Mouse (Mus musculus): ENCODE measurements at regions not wholly inside any gene's neighbourhood (a gene's known extent, or its start where the extent isn't known, plus 50 kb on each side); places are given as distances from the start of the nearest gene placed in this dataset.

DNA sequence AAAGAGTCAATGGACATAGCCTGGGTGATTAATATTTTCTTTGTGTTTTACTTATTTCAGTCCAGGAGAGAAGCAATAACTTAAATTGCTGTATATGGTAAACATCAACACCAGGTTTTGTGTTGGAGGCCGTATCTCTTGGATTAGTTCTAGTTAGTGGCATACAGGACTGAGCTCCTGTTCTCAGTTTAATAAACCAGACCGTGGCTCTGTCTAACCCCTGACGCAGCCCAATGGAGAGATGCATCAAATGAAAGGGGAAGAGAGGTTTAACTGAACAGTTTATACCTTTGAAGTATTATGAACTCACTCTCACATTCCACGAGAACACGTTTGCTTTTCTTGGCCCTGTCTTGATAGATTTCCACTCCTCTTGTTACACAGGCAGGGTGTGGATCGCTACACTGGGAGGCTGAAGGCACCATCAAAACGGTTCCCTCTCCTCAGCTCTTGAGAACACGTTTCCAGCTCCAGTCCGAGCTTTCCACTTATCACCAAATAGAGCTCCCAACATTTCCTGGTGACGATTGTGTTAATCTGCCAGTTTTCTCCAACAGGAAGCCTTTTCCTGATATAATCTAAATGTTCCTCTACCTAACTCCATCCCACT, 54.0 kb upstream of the Cerkl start:
- H3K4me1 ChIP-seq = no peaks in the 10 kb centered on the region
- 70% methylated on average over 10 of the region's 10 CpGs for WGBS
- no peak overlapping the region for H3K4me3 ChIP-seq
- no peak overlapping the region for H3K4me2 ChIP-seq (replicated peaks)
- H3K9ac ChIP-seq = no peak overlapping the region
- H3K27me3 ChIP-seq = no peaks in the 10 kb centered on the region
- H3K36me3 ChIP-seq = no peaks in the 10 kb centered on the region
- H3K27ac ChIP-seq = no peak overlapping the region
- ATAC-seq (ENCODE audit: insufficient number of reproducible peaks, insufficient read depth, low FRiP score, low TSS enrichment) = no peak
- H3K9me3 ChIP-seq = no peaks in the 10 kb centered on the region

DNA sequence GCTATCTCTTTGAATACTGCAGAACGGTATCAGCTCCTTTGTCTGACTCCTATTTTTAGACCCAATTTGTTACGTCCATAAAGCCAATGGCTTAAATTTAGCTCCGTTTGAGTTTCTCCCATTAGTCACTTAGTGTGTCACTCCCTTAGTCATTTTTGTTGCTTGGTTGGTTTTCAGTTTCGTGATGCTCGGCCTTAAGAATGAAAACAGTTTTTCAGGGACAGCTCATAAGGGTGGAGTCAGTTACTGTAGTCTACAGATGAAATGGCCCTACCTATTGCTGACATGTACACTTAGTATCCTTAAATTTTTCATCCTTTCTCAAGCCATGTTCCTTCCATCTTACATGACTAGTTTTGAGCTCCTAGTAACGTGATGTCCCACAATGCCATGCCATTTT, 54.5 kb upstream of the Cerkl start:
- H3K4me3 ChIP-seq = no peak overlapping the region
- no peak overlapping the region for H3K9ac ChIP-seq
- no peak overlapping the region for H3K27ac ChIP-seq
- no peak for ATAC-seq (ENCODE audit: insufficient number of reproducible peaks, insufficient read depth, low FRiP score, low TSS enrichment)
- H3K4me1 ChIP-seq = no peaks in the 10 kb centered on the region
- H3K9me3 ChIP-seq = no peaks in the 10 kb centered on the region
- no peak overlapping the region for H3K4me2 ChIP-seq (replicated peaks)
- H3K36me3 ChIP-seq = no peaks in the 10 kb centered on the region
- WGBS = 80% methylated on average over 6 of the region's 6 CpGs
- H3K27me3 ChIP-seq = no peaks in the 10 kb centered on the region

DNA sequence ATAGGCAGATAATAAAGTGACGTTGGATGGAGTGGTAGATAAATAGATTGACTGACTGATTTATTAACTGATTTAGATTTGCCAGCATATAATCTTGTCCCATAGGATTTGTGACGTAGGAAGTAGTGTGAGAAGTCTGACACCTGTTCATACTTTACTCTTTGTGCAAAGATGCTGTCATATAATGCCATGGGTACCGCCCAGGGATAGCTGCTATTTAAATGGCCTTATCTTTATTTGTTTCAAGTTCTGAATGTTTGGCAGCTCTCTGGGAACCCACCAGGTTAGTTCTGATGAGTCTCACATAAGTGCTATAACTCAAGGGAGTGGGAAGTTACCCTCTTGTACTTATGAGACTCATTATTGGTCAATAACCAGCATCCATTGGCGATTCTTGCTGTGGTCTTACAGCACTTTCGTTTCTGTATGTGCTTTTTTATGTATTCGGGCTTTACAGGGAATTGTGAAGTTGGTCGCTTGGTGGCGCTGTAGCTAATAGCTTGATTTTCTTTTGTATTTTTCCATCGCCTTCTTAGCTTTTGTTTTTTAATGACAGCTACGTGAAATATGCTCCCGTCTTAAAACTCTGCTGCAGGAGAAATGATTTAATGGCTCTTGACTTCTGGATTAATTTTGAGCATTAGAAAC, 55.2 kb upstream of the Cerkl start:
- H3K4me2 ChIP-seq (replicated peaks) = 0 out of 2 replicates have a peak overlapping the region, but pooled peaks have one; percentile 9
- no peaks in the 10 kb centered on the region for H3K4me1 ChIP-seq
- no peaks in the 10 kb centered on the region for H3K36me3 ChIP-seq
- H3K9me3 ChIP-seq = no peaks in the 10 kb centered on the region
- ATAC-seq (ENCODE audit: insufficient number of reproducible peaks, insufficient read depth, low FRiP score, low TSS enrichment) = no peak
- no peak overlapping the region for H3K27ac ChIP-seq
- WGBS = 30% methylated on average over 11 of the region's 11 CpGs
- no peak overlapping the region for H3K4me3 ChIP-seq
- H3K9ac ChIP-seq = no peak overlapping the region
- no peaks in the 10 kb centered on the region for H3K27me3 ChIP-seq

DNA sequence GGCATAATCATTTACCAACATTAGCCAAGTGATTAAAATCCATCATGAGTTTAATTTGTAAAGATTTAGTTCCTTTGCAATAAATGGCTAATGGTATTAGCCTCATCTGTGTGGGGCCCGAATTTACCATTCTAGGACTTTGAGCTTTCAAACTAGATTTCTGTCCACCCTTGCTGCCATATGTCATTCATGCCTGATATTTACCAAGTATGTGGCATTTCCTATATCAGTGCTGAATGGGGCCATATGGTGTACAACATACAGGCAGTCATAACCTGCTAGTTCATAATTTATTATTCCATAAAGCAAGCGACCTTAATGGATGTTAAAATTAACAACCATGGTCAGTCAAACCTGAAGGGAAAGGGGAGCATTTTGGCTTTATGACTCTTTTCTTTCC, 55.8 kb upstream of the Cerkl start:
- no peaks in the 10 kb centered on the region for H3K36me3 ChIP-seq
- H3K4me2 ChIP-seq (replicated peaks) = 0 out of 2 replicates have a peak overlapping the region, but pooled peaks have one; percentile 9
- H3K4me1 ChIP-seq = no peaks in the 10 kb centered on the region
- 79% methylated on average over 2 of the region's 2 CpGs for WGBS
- ATAC-seq (ENCODE audit: insufficient number of reproducible peaks, insufficient read depth, low FRiP score, low TSS enrichment) = no peak
- no peaks in the 10 kb centered on the region for H3K9me3 ChIP-seq
- H3K9ac ChIP-seq = no peak overlapping the region
- no peak overlapping the region for H3K4me3 ChIP-seq
- no peaks in the 10 kb centered on the region for H3K27me3 ChIP-seq
- H3K27ac ChIP-seq = no peak overlapping the region

DNA sequence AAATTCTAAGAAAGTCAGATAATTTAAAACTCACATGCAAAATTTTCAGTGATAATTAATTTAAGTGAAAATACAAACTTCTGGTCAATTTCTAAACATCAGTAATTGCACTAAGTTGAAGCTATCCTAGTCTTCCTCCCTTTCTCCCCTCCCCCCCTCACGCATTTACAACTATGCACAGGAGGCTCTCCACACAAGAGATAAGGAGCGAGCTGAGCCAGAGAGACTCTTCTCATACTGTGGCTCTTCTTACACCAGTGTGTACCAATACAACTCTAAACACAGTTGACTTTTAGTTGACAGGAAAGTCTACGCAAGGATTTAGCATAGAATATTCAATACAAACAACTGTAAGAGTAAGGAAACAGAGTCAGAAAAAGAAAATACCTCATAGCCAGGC, 57.1 kb upstream of the Cerkl start:
- no peak overlapping the region for H3K27ac ChIP-seq
- H3K9me3 ChIP-seq = no peaks in the 10 kb centered on the region
- H3K9ac ChIP-seq = no peak overlapping the region
- no peaks in the 10 kb centered on the region for H3K27me3 ChIP-seq
- no peaks in the 10 kb centered on the region for H3K36me3 ChIP-seq
- no peaks in the 10 kb centered on the region for H3K4me1 ChIP-seq
- no peak for ATAC-seq (ENCODE audit: insufficient number of reproducible peaks, insufficient read depth, low FRiP score, low TSS enrichment)
- H3K4me3 ChIP-seq = no peak overlapping the region
- WGBS = 72% methylated on average over 3 of the region's 3 CpGs
- no peak overlapping the region for H3K4me2 ChIP-seq (replicated peaks)

DNA sequence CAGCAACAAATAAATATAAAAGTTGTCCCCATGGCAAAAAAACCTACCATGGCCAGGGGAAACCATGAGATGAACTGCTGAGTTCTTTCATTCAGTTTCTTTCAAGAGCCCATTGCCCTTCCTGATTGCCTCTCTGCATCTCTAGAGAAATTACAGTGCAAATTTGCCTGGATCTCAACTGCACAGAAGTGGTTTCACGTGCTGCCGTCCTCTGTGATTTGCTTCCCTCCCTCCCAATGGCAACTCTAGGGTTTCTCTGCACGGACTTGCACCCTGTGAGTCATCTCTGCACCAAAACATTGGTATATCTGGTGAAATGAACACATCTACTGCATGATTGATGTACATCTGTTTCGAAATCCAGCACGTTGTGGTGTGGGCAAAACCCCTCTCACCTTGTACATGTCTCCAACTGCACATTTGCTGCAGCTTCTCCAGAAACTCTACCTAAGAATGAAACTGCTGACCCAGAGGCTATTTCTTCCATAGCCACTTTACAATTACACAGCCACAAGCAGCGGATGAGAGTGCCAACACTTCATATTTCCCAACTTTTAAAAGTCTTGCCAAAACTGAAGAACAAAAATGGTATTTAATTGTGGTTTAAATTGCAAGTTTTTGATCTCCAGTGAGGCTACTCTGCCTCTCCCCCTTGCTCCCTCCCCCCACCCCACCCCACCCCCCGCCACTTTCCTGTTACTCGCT, 61.6 kb upstream of the Cerkl start:
- H3K4me1 ChIP-seq = no peaks in the 10 kb centered on the region
- WGBS = 73% methylated on average over 8 of the region's 8 CpGs

DNA sequence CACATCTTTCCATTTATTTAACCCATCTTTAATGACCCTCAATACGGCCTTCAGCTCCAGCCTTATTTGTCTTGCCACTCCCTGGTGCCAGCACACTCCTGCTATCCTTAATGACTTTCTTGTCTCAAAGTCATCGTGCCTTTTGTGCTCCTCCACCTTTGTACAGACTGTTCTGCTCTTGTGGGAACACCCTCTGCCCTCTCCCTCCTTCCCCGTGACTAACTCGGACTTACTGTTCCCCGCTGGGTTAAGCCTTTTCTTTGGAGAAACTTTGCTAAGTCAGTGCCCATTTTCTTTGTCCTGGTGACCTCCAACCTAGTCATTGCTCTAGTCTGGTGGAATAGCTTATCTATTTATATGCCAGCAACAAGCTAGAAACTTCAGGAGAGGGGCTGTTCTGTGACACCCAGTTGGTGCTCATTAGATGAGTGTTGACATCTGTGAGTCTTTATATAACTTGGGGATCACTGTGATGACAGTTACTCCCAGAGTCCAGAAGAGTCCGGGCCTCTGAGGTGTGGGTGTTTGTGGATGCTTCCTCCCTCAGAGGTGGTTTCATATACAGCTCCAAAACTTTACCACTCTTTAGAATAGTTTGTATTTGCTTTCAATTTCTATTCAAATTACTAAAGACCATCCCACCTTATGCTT, 63.3 kb upstream of the Cerkl start:
- Histone ChIP-seq H3K4me1 (no peaks in the 10 kb centered on the region), H3K4me3 (no peak overlapping the region), H3K4me2 (replicated peaks) (no peak overlapping the region), H3K27ac (no peak overlapping the region), H3K9me3 (no peaks in the 10 kb centered on the region), H3K9ac (no peak overlapping the region), H3K27me3 (no peaks in the 10 kb centered on the region), H3K36me3 (no peaks in the 10 kb centered on the region)
- no peak for ATAC-seq (ENCODE audit: insufficient number of reproducible peaks, insufficient read depth, low FRiP score, low TSS enrichment)
- 56% methylated on average over 6 of the region's 6 CpGs for WGBS

More for the DNA sequence above, 61.6 kb upstream of the Cerkl start:
- H3K4me3 ChIP-seq = no peak overlapping the region
- no peaks in the 10 kb centered on the region for H3K36me3 ChIP-seq
- H3K27ac ChIP-seq = no peak overlapping the region
- no peak for ATAC-seq (ENCODE audit: insufficient number of reproducible peaks, insufficient read depth, low FRiP score, low TSS enrichment)
- no peak overlapping the region for H3K4me2 ChIP-seq (replicated peaks)
- no peak overlapping the region for H3K9ac ChIP-seq
- no peaks in the 10 kb centered on the region for H3K27me3 ChIP-seq
- no peaks in the 10 kb centered on the region for H3K9me3 ChIP-seq

DNA sequence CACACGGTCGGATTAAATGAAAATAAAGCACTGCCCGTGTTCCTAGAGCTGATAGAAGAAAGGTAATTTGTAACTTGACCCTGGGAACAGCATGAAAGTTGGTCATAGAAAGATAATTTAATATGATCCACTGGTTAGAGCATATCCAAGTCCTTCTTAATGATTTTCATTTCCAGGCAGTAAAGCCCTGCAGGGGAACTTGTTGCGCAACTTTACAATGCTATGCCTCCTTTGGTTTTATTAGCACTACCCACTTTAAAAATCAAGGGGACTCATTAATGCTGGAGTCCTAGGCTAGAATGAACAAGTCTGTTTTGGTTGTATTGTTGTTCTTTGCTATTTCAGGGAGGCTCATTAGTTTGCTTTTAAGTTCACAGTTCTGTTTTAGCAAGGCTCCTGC, 66.9 kb upstream of the Cerkl start:
- Histone ChIP-seq H3K4me1 (0 out of 2 replicates have a peak, but pooled peaks cover 2% of the 10 kb centered on the region), H3K36me3 (no peaks in the 10 kb centered on the region), H3K9me3 (no peaks in the 10 kb centered on the region), H3K27ac (no peak overlapping the region), H3K4me2 (replicated peaks) (no peak overlapping the region), H3K27me3 (no peaks in the 10 kb centered on the region; the same call in 1 of the 2 replicates), H3K4me3 (no peak overlapping the region), H3K9ac (no peak overlapping the region)
- ATAC-seq (ENCODE audit: insufficient number of reproducible peaks, insufficient read depth, low FRiP score, low TSS enrichment) = no peak
- WGBS = 70% methylated on average over 4 of the region's 4 CpGs

DNA sequence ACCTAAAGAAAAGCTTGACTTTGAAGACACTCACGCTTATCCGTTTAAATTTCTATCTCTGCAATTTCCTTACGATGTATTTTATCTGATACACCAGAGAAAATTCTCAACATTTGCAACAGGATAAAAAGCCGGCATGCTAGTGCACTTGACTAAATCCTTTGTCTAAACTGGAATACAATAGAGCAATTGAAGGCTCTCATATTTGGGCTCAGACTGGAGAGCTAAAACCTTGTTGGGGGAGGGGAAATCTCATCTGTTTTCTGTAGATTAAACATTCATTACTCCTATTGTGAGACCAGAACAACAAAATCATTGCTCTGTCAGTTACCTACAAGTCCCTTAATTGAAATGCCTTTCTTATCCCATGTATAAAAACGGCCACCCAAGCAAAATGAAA, 70.9 kb upstream of the Cerkl start:
- 34% methylated on average over 5 of the region's 5 CpGs for WGBS

DNA sequence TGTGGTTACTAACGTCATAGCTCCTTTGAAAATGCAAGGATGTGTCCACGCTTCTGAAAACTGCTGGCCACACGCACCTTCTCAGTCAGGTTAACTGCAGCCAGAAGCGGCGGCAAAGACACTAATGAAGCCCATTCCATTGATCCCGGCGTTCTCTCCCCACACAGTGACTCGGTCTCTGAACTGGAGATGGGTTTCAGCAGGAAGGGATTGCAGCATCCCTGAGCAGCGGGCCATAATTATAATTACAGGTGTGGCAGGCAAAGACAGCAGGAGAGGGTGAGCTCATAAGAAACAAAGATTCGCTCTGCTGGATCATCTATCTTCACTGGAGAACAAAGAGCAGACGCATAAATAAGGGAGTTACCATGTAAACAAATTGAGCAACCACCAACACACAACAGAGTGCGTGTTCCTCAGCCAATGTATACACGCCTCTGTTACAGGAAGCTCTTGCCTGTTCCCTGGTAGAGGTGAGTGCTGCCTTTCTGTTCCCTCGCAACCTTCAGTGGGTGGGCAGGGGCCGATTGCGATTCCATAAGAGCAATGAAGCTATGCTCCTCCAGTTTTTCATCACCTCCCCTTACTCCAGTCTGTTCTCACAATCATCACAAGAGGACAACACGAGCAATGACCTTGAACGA, 71.9 kb upstream of the Cerkl start:
- H3K27ac ChIP-seq = no peak overlapping the region
- H3K27me3 ChIP-seq = no peaks in the 10 kb centered on the region; the same call in 1 of the 2 replicates
- H3K36me3 ChIP-seq = no peaks in the 10 kb centered on the region
- H3K4me1 ChIP-seq = 0 out of 2 replicates have a peak, but pooled peaks cover 4% of the 10 kb centered on the region
- H3K4me3 ChIP-seq = no peak overlapping the region
- WGBS = 60% methylated on average over 18 of the region's 18 CpGs
- no peak overlapping the region for H3K4me2 ChIP-seq (replicated peaks)
- no peak overlapping the region for H3K9ac ChIP-seq
- H3K9me3 ChIP-seq = no peaks in the 10 kb centered on the region
- no peak for ATAC-seq (ENCODE audit: insufficient number of reproducible peaks, insufficient read depth, low FRiP score, low TSS enrichment)

More for the DNA sequence above, 70.9 kb upstream of the Cerkl start:
- Histone ChIP-seq H3K36me3 (no peaks in the 10 kb centered on the region), H3K4me2 (replicated peaks) (no peak overlapping the region), H3K27ac (no peak overlapping the region), H3K9me3 (no peaks in the 10 kb centered on the region), H3K4me1 (0 out of 2 replicates have a peak, but pooled peaks cover 4% of the 10 kb centered on the region), H3K27me3 (no peaks in the 10 kb centered on the region; the same call in 1 of the 2 replicates), H3K9ac (no peak overlapping the region), H3K4me3 (no peak overlapping the region)
- no peak for ATAC-seq (ENCODE audit: insufficient number of reproducible peaks, insufficient read depth, low FRiP score, low TSS enrichment)

DNA sequence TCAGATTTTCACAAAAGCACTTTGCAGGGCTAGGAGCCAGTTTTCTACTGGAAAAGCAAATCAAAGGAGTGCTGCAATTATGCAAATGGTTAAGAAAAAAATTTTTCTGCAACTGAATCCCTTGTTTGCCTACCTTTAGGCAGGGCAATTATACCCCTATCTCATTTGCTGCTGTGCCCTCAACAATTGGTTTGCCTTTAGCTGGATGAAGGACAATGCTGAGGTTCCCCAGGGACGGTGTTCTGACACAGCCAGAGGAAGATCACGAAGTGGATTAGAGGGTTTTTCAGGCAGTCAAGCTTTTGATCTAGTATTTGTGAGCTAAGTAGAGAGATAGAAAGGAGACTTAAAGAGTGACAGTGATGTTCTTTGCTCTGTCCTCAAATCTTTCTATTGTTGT, 72.6 kb upstream of the Cerkl start:
- Histone ChIP-seq H3K9ac (no peak overlapping the region), H3K4me3 (no peak overlapping the region), H3K36me3 (no peaks in the 10 kb centered on the region), H3K9me3 (no peaks in the 10 kb centered on the region), H3K27me3 (no peaks in the 10 kb centered on the region; the same call in 1 of the 2 replicates), H3K4me1 (0 out of 2 replicates have a peak, but pooled peaks cover 4% of the 10 kb centered on the region), H3K27ac (no peak overlapping the region), H3K4me2 (replicated peaks) (no peak overlapping the region)
- ATAC-seq (ENCODE audit: insufficient number of reproducible peaks, insufficient read depth, low FRiP score, low TSS enrichment) = no peak
- 8% methylated on average over 2 of the region's 2 CpGs for WGBS

Data from embryonic facial prominence, embryonic 12.5 days (tissue).